Mouse (Mus musculus) midbrain, embryonic 12.5 days (tissue): ENCODE results near the gene Ticrr. TPM values are rescaled to one million over a fixed set of nuclear protein-coding genes. Genes with fewer than 3 reads are reported as not detected.

ENCODE experiments used
- ATAC-seq: fragments of 200-750 bp; cut with Nextera tagmentation; 2 replicates; pipeline ENCODE4 v1.8.0; 2017; ENCODE audit warnings: low read depth, moderate TSS enrichment, moderate library complexity; ENCODE audit not compliant: low FRiP score
- H3K27ac ChIP-seq: fragments of 300-500 bp; sonication (generic); replicated peaks from 2 replicates; pipeline ENCODE4 v1.5.1; 2016; ENCODE audit warnings: mild to moderate bottlenecking
- H3K27me3 ChIP-seq: fragments of 300-500 bp; sonication (generic); 2 replicates; pipeline ENCODE4 v1.6.1; 2016; ENCODE audit warnings: mild to moderate bottlenecking
- H3K36me3 ChIP-seq: fragments of 300-500 bp; sonication (generic); 2 replicates; pipeline ENCODE4 v1.6.1; 2016
- H3K4me1 ChIP-seq: fragments of 300-500 bp; sonication (generic); 2 replicates; pipeline ENCODE4 v1.6.1; 2016
- H3K4me2 ChIP-seq: fragments of 300-500 bp; sonication (generic); replicated peaks from 2 replicates; pipeline ENCODE4 v1.6.1; 2016; ENCODE audit warnings: mild to moderate bottlenecking, moderate library complexity
- H3K4me3 ChIP-seq: fragments of 300-500 bp; sonication (generic); 2 replicates; pipeline ENCODE4 v1.5.1; 2016; ENCODE audit warnings: mild to moderate bottlenecking
- H3K9ac ChIP-seq: fragments of 300-500 bp; sonication (generic); replicated peaks from 2 replicates; pipeline ENCODE4 v1.6.1; 2016; ENCODE audit warnings: mild to moderate bottlenecking, moderate library complexity
- H3K9me3 ChIP-seq: fragments of 300-500 bp; sonication (generic); 2 replicates; pipeline ENCODE4 v1.6.1; 2016; ENCODE audit warnings: mild to moderate bottlenecking
- WGBS: fragments of 180-500 bp; shearing (Covaris S2); methylation state at CpG from one replicate; pipeline ENCODE4 v1.1.7; 2016; 5-methylcytosine and 5-hydroxymethylcytosine counted together
- polyA plus RNA-seq: library from polyadenylated mRNA; unstranded; fragments of >200 nt; fragmentation: Nextera tagmentation; extraction: Ambion mirVana; gene quantifications from 2 replicates; pipeline ENCODE4 v1.2.1, GENCODE M21; 2016

Ticrr gene
- polyA plus RNA-seq: 14.4 and 15.0 TPM in 2 replicates

DNA sequence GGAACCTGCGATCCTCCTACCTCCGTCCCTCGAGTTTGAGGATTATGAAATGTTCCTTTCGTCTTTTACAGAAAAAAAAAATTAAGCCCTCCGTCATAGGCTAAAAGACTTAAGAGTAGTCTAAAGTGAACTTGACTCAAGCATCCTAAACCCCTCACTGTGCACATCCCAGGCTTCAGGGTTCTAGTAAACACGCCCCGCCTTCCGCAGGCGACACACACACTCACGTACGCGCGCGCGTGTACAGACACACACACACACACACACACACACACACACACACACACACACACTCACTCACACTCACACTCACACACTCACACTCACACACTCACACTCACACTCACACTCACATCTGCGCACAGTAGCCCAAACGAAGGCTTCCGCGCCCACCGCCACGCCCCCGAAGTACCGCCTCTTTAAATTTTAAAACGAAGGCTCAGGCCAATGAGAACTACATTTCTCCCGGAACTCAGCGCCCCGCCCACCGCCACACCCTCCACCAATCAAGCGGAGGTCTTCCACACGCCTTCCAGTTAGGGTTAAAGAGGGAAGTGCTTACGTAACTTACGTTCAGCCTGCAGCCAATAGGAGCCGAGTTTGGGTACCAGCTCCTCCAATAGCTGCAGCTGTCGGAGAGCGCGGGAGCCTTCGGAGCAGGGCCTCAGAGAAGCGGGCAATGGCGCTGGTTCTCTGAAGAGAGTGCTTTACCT lies at the start of gene Ticrr:
Gene Ticrr (plus strand): TSS at position 619 of the 713 bp plus-strand sequence.
- no peaks in the 10 kb centered on the region for H3K9me3 ChIP-seq
- H3K27ac ChIP-seq: 0 out of 2 replicates have a peak within 1 kb of the TSS, but pooled peaks have one; percentile 35
- H3K9ac ChIP-seq: peak within 1 kb of the TSS; percentile 84
- no peaks in the 10 kb centered on the region for H3K36me3 ChIP-seq
- peaks cover 38% of the 10 kb centered on the region for H3K4me1 ChIP-seq
- peak within 1 kb of the TSS; percentile 98 for H3K4me2 ChIP-seq
- peak; percentile 99 for ATAC-seq
- H3K4me3 ChIP-seq: peak within 1 kb of the TSS; percentile 93
- WGBS: under 1% methylated on average over 38 of the region's 39 CpGs
- H3K27me3 ChIP-seq: no peaks in the 10 kb centered on the region

DNA sequence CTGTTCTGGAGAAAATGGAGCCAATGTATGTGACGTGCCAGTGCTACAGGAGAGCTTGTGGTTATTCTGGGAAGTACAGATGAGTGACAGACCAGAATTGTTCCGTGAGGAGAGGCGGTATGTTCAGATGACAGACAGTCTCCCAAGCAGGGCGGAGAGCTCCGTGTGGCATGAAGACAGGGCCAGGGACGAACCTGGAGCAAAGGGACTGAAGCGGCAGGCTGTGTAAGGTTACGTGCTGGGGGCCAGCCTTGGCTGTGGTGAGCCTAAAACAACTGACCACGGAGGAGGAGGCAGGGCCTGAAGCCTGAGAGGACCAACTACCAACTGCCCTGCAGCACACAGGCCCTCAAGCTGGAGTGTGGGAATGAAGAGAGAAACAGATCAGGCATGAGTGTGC lies 48.1 kb upstream of the Ticrr start:
- H3K4me3 ChIP-seq: no peak overlapping the region
- no peak for ATAC-seq
- no peak overlapping the region for H3K9ac ChIP-seq
- no peaks in the 10 kb centered on the region for H3K9me3 ChIP-seq
- no peak overlapping the region for H3K27ac ChIP-seq
- peaks cover 76% of the 10 kb centered on the region for H3K27me3 ChIP-seq
- WGBS: 84% methylated on average over 9 of the region's 9 CpGs
- peaks cover 18% of the 10 kb centered on the region for H3K4me1 ChIP-seq
- H3K36me3 ChIP-seq: no peaks in the 10 kb centered on the region
- H3K4me2 ChIP-seq: no peak overlapping the region

DNA sequence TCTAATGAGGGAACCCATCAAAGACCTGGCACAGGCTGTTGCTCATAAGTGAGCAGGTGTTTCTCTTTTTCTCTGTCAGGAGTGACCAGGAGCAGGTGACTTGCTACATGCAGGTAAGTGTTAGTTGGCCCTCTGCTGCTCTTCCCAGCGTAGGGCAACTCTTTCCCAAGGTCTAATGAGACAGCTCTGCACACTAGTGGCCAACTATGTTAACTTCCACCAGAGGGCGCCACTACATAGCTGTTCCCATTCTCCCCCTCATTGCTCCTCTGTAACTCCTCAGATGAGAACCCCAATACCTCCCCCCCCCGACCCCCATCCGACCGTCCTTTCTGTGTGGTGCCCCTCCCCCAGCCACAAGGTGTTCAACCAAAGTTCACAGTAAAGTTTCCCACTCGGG lies 47.2 kb upstream of the Ticrr start:
- ATAC-seq: no peak
- H3K4me1 ChIP-seq: peaks cover 16% of the 10 kb centered on the region
- 17% methylated on average over 6 of the region's 6 CpGs for WGBS
- H3K27ac ChIP-seq: no peak overlapping the region
- H3K27me3 ChIP-seq: peaks cover 76% of the 10 kb centered on the region
- H3K4me3 ChIP-seq: no peak overlapping the region
- H3K36me3 ChIP-seq: no peaks in the 10 kb centered on the region
- H3K4me2 ChIP-seq: no peak overlapping the region
- no peaks in the 10 kb centered on the region for H3K9me3 ChIP-seq
- H3K9ac ChIP-seq: no peak overlapping the region

DNA sequence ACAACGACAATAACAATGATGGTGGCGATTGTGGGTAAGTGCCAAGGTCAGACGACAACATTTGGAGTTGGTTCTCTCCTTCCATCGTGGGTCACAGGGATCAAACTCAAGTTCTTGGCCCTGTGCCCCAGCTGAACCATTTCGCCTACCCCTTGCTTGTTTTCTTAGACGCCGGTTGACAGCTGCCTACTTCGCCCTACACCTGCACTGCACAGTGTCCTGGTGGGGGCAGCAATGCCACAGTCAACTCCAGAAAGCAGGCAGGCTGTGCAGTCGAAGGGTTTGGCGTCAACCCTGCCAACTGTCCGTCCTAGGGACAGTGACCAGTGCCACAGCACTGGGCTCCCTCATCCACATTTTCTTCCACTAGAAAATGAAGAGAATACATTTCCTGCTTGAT lies 46.7 kb upstream of the Ticrr start:
- no peak overlapping the region for H3K4me3 ChIP-seq
- H3K9ac ChIP-seq: no peak overlapping the region
- no peak for ATAC-seq
- H3K9me3 ChIP-seq: no peaks in the 10 kb centered on the region
- H3K27ac ChIP-seq: no peak overlapping the region
- peaks cover 15% of the 10 kb centered on the region for H3K4me1 ChIP-seq
- peaks cover 76% of the 10 kb centered on the region for H3K27me3 ChIP-seq
- no peak overlapping the region for H3K4me2 ChIP-seq
- no peaks in the 10 kb centered on the region for H3K36me3 ChIP-seq
- WGBS: 62% methylated on average over 11 of the region's 11 CpGs

DNA sequence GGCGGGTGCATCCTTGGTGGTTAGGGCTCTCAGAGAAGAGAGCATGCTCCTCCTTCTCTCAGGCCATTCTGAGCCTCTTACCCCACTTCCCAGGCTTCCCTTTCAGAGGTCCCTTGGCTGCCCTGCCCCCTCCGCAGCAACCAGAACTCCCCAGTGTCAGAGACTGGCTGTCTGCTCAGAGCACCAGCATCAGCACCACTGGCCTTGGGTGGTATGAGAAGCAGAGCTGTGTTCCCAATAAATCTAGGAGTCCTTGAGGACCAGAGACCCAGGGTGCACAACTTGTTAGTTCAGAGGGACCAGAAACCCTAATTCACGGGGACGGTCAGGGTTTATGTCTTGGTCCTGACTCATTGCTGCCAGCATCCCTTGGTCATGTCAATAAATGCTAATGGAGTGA lies 45.0 kb upstream of the Ticrr start:
- H3K4me1 ChIP-seq: peaks cover 15% of the 10 kb centered on the region
- ATAC-seq: no peak
- no peak overlapping the region for H3K4me3 ChIP-seq
- H3K4me2 ChIP-seq: no peak overlapping the region
- no peak overlapping the region for H3K27ac ChIP-seq
- peaks cover 77% of the 10 kb centered on the region for H3K27me3 ChIP-seq
- no peaks in the 10 kb centered on the region for H3K9me3 ChIP-seq
- no peak overlapping the region for H3K9ac ChIP-seq
- H3K36me3 ChIP-seq: no peaks in the 10 kb centered on the region
- WGBS: 83% methylated on average over 4 of the region's 4 CpGs

DNA sequence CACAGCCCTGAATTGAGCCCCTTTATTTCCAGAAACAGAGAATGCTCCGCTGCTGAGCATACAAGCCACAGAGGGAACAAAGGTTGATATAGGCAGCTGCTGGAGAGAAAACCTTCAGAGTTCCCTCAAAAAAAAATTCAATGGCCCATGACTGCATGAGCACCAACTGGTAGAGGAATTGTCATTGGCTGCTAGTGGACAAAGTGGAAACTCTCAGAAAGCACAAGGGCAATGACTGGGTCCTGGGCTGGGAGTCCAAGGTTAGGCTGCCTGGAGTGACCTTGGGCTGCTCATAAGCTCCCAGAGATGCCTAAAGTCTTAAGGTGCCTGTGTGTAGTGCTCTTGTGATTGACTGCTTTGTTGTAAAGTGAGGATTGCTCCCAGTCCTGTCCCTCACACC lies 44.1 kb upstream of the Ticrr start:
- 63% methylated on average over 1 of the region's 1 CpGs for WGBS
- Histone ChIP-seq H3K27me3 (peaks cover 68% of the 10 kb centered on the region), H3K4me3 (no peak overlapping the region), H3K9ac (no peak overlapping the region), H3K27ac (no peak overlapping the region), H3K9me3 (no peaks in the 10 kb centered on the region), H3K36me3 (no peaks in the 10 kb centered on the region), H3K4me1 (peaks cover 15% of the 10 kb centered on the region), H3K4me2 (no peak overlapping the region)
- no peak for ATAC-seq

DNA sequence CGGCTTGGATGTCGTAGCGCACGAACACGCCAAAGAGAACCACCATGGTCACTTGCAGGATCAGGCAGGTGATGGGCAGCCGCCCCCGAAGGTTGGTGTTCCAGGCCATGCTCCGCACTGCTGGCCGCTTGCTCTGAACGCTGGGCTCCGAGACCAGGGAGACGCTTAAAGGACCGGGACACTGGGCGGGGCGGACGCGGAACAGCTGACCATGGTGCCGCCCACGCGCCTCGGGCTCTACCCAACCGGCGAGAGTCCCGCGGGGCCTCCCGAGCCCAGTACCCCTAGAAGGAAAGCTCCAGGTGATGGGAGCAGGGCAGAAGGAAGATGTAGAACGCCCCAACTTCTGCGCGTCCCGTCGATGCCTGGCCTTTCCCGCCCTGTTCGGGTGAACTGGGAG lies 42.6 kb upstream of the Ticrr start, which contains the start of gene Rhcg:
Gene Rhcg (minus strand): TSS at position 240 of the 400 bp plus-strand sequence.
- Histone ChIP-seq H3K4me2 (peak within 1 kb of the TSS; percentile 38), H3K9ac (no peak within 1 kb of the TSS), H3K4me3 (peak within 1 kb of the TSS; percentile 21), H3K4me1 (peaks cover 9% of the 10 kb centered on the region), H3K9me3 (no peaks in the 10 kb centered on the region), H3K27ac (no peak within 1 kb of the TSS), H3K27me3 (peaks cover 53% of the 10 kb centered on the region), H3K36me3 (no peaks in the 10 kb centered on the region)
- no peak for ATAC-seq
- WGBS: 11% methylated on average over 33 of the region's 33 CpGs

DNA sequence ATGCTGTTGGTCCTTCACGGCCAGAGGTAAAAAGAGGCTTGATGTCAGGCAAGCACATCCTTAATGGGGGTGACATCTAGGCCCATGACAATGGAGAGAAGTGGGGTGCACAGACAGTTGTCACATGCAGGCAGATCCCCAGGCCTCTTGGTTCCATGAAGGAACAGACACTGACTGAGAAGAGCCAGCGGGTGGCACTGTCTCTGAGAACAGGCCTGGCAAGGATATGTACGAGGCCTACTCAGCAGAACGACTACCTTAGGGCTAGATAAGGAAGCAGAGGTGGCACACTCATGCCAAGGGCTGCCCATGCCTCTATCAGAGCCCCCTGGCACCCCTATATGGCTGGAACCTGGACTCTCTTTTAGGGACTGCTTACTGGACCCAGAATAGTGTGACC lies 40.5 kb upstream of the Ticrr start:
- Histone ChIP-seq H3K27ac (no peak overlapping the region), H3K27me3 (peaks cover 43% of the 10 kb centered on the region), H3K9me3 (no peaks in the 10 kb centered on the region), H3K4me2 (no peak overlapping the region), H3K36me3 (no peaks in the 10 kb centered on the region), H3K4me1 (peaks cover 9% of the 10 kb centered on the region), H3K4me3 (no peak overlapping the region), H3K9ac (no peak overlapping the region)
- no peak for ATAC-seq
- WGBS: 72% methylated on average over 4 of the region's 4 CpGs

DNA sequence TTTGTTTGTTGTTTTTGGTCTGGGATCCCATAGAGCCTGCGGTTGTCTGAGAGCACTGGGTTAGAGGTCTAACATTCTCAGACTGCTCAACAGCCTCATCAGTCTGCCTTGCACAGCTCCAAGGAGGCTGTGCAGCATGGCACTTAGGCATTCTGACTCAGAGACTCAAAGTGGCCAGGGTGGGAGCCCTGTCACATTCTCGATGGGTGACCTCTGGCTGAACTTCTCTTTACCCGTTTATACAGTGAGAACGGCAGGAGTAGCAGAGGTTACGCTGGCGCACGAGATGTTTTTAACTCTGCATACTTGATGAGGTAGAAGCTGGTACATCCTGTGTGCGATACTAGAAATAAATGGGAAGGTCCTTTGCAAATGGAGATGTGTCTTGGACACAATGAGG lies 36.9 kb upstream of the Ticrr start:
- Histone ChIP-seq H3K27ac (no peak overlapping the region), H3K36me3 (no peaks in the 10 kb centered on the region), H3K4me2 (no peak overlapping the region), H3K4me1 (no peaks in the 10 kb centered on the region), H3K27me3 (peaks cover 8% of the 10 kb centered on the region), H3K9ac (no peak overlapping the region), H3K9me3 (no peaks in the 10 kb centered on the region), H3K4me3 (no peak overlapping the region)
- whole genome bisulfite sequencing: 84% methylated on average over 8 of the region's 8 CpGs
- ATAC-seq: no peak

DNA sequence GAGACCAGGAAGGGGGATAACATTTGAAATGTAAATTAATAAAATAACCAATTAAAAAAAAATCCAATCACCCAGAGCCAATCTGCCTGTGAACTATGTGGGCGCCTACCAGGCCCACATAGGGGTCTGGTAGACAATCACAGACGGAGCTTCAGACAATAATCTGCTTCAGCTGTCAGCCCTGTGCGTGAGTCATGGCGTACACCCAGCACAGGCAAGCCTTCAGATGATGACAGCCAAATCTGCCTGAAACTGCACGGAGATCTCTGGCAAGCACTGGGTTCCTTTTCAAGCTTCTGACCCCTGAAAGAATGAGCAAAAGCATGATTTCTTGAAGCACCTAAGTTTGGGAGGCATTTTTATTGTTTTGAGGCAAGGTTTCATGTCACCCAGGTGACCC lies 33.8 kb upstream of the Ticrr start:
- H3K27me3 ChIP-seq: no peaks in the 10 kb centered on the region
- no peaks in the 10 kb centered on the region for H3K9me3 ChIP-seq
- H3K9ac ChIP-seq: no peak overlapping the region
- WGBS: 80% methylated on average over 5 of the region's 5 CpGs
- no peak for ATAC-seq
- H3K27ac ChIP-seq: no peak overlapping the region
- no peak overlapping the region for H3K4me2 ChIP-seq
- H3K4me1 ChIP-seq: no peaks in the 10 kb centered on the region
- H3K36me3 ChIP-seq: no peaks in the 10 kb centered on the region
- H3K4me3 ChIP-seq: no peak overlapping the region

DNA sequence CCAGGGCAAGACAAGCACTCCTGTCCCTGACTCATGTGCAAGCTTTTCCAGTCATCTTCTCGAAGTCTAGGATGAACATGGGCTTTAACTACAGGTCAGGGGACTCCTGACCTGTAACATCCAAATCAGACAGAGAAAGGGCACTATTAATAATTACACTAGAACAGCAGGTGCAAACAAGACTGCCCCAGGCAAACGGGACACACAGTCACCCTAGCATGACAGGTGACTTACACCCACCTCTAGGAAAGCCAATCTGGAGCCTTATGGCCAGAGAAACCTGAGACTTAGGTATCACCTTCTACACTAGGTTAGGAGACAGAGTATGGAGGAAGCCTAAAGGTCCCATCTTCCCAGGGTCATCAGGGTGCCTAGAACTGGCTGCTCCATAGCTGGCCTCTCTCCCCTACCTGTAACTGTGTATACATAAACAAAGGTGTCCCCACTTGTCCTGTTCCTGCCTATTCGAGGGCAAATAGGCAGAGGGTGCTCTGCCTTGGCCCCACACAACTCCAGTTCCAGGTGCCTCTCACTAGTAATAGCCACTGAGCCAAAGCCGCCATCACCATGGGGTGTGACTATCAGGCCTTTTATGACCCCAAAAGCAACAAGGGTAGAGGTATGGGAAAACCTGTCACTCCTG lies 31.6 kb upstream of the Ticrr start:
- Histone ChIP-seq H3K27ac (no peak overlapping the region), H3K4me1 (no peaks in the 10 kb centered on the region), H3K9me3 (no peaks in the 10 kb centered on the region), H3K4me2 (no peak overlapping the region), H3K9ac (no peak overlapping the region), H3K4me3 (no peak overlapping the region), H3K27me3 (0 out of 2 replicates have a peak, but pooled peaks cover 5% of the 10 kb centered on the region), H3K36me3 (no peaks in the 10 kb centered on the region)
- WGBS: 73% methylated on average over 4 of the region's 4 CpGs
- ATAC-seq: no peak

DNA sequence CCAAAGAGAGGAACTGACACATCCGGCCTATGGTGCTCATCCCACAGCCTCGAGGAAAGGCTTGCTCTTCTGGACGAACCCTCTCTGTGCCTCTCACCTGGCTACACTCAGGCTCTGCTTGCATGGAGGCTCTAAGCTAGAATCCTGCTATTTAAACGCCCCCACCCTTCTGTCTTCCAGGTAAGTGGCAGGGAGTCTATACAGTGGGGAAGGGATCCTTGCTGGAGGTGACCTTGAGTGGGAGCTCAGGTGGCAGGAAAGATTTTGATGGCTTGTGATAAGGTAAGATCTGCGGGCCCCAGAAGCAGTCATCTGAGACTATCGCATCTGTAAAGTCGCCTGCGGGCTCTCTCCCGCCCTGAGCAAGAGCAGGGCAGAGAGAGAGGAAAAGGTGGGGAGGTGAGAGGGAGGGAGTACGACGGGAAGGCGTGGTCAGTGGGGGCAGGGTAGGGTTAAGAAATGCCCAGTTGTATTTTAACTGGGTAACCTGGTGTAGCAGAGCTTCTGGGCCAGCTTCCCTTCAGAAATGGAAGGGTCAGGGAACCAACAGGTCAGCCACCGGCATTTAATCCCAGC lies 28.1 kb upstream of the Ticrr start:
- no peak for ATAC-seq
- H3K36me3 ChIP-seq: no peaks in the 10 kb centered on the region
- no peak overlapping the region for H3K9ac ChIP-seq
- H3K4me1 ChIP-seq: no peaks in the 10 kb centered on the region
- H3K9me3 ChIP-seq: no peaks in the 10 kb centered on the region
- WGBS: 29% methylated on average over 13 of the region's 13 CpGs
- no peak overlapping the region for H3K4me3 ChIP-seq
- H3K27ac ChIP-seq: no peak overlapping the region
- H3K4me2 ChIP-seq: no peak overlapping the region
- peaks cover 5% of the 10 kb centered on the region; the same call in 1 of the 2 replicates for H3K27me3 ChIP-seq
